Mouse (Mus musculus) C2C12 (cell line): ENCODE measurements around the gene Ppfibp1. TPM values are rescaled to one million over a fixed set of nuclear protein-coding genes. Genes with fewer than 3 reads are reported as not detected.

ENCODE experiments used
- H3K27me3 ChIP-seq: one replicate; pipeline ENCODE4 v1.6.1; 2011; ENCODE audit not compliant: control insufficient read depth, insufficient read depth, insufficient read length
- H3K36me3 ChIP-seq: one replicate; pipeline ENCODE4 v1.6.1; 2011; ENCODE audit not compliant: control insufficient read depth, insufficient read depth
- H3K4me3 ChIP-seq: one replicate; pipeline ENCODE4 v1.5.1; 2011; ENCODE audit warnings: mild to moderate bottlenecking, control low read depth; ENCODE audit not compliant: poor library complexity, insufficient read depth, severe bottlenecking
- H3K79me2 ChIP-seq: one replicate; pipeline ENCODE4 v1.6.1; 2011; ENCODE audit not compliant: control insufficient read depth, insufficient read depth
- H3K79me3 ChIP-seq: one replicate; pipeline ENCODE4 v1.6.1; 2011; ENCODE audit warnings: low read depth, control low read depth
- H3ac ChIP-seq: one replicate; pipeline ENCODE3; 2011; ENCODE audit warnings: low read depth; ENCODE audit not compliant: control insufficient read depth, insufficient read length
- CEBPB ChIP-seq: IDR thresholded peaks from one replicate; pipeline ENCODE4 v1.6.1; 2011; ENCODE audit warnings: low read depth, mild to moderate bottlenecking, control low read depth, moderate library complexity
- CTCF ChIP-seq: IDR thresholded peaks from one replicate; pipeline ENCODE4 v1.5.1; 2011; ENCODE audit not compliant: control insufficient read depth, insufficient read depth, insufficient read length
- FOSL1 ChIP-seq: IDR thresholded peaks from one replicate; pipeline ENCODE4 v1.8.0; 2011; ENCODE audit warnings: mild to moderate bottlenecking, low read length; ENCODE audit not compliant: poor library complexity, insufficient read depth, severe bottlenecking
- MAX ChIP-seq: IDR thresholded peaks from one replicate; pipeline ENCODE4 v1.6.1; 2011; ENCODE audit warnings: mild to moderate bottlenecking, control low read depth
- MYOD1 ChIP-seq: IDR thresholded peaks from one replicate; pipeline ENCODE4 v1.6.1; 2011; ENCODE audit warnings: low read depth; ENCODE audit not compliant: control insufficient read depth, insufficient read length
- MYOG ChIP-seq: IDR thresholded peaks from one replicate; pipeline ENCODE4 v1.6.1; 2011; ENCODE audit not compliant: control insufficient read depth, insufficient read length; ENCODE audit errors: extremely low read depth
- USF1 ChIP-seq: IDR thresholded peaks from one replicate; pipeline ENCODE4 v1.6.1; 2011; ENCODE audit warnings: low read depth, mild to moderate bottlenecking, control low read depth, moderate library complexity
- polyA plus RNA-seq: library from polyadenylated mRNA; unstranded; fragments of >200 nt; fragmentation: generic; extraction: Trizol; gene quantifications from one replicate; pipeline ENCODE4 v1.2.1, GENCODE M21; 2012; ENCODE audit warnings: missing spikeins

Gene Ppfibp1
- polyA plus RNA-seq, 1 experiment = 61.1 TPM

GRCm38 (mm10) chr6:147051666-147052065, 163.4 kb downstream of the Ppfibp1 start:
- no peak overlapping the region for H3ac ChIP-seq
- no peak overlapping the region for H3K4me3 ChIP-seq
- H3K27me3 ChIP-seq = no peaks in the 10 kb centered on the region
- H3K79me3 ChIP-seq = no peaks in the 10 kb centered on the region
- no peaks in the 10 kb centered on the region for H3K79me2 ChIP-seq
- peaks cover 63% of the 10 kb centered on the region for H3K36me3 ChIP-seq
- TF ChIP-seq CTCF = no peak
- TF ChIP-seq USF1 = no peak
- TF ChIP-seq MAX = no peak
- no peak for TF ChIP-seq CEBPB
- no peak for TF ChIP-seq MYOD1
- no peak for TF ChIP-seq FOSL1
- TF ChIP-seq MYOG = no peak

- no peaks in the 10 kb centered on the region for H3K79me2 ChIP-seq
- no peak overlapping the region for H3ac ChIP-seq
- TF ChIP-seq CEBPB (no peak), MAX (no peak), MYOD1 (no peak), CTCF (no peak), FOSL1 (no peak)
- H3K4me3 ChIP-seq = no peak overlapping the region
- no peaks in the 10 kb centered on the region for H3K27me3 ChIP-seq
- H3K79me3 ChIP-seq = no peaks in the 10 kb centered on the region
- H3K36me3 ChIP-seq = peaks cover 61% of the 10 kb centered on the region
These were observed 164.2 kb downstream of the Ppfibp1 start for GRCm38 (mm10) chr6:147052440-147052839.

- H3K79me3 ChIP-seq = no peaks in the 10 kb centered on the region
- peaks cover 59% of the 10 kb centered on the region for H3K36me3 ChIP-seq
- no peaks in the 10 kb centered on the region for H3K79me2 ChIP-seq
- no peak overlapping the region for H3K4me3 ChIP-seq
- H3K27me3 ChIP-seq = no peaks in the 10 kb centered on the region
- H3ac ChIP-seq = no peak overlapping the region
- TF ChIP-seq MYOG = no peak
- TF ChIP-seq CEBPB = no peak
- TF ChIP-seq CTCF = no peak
- no peak for TF ChIP-seq MYOD1
- TF ChIP-seq FOSL1 = no peak
- no peak for TF ChIP-seq MAX
- TF ChIP-seq USF1 = no peak
These were observed 165.7 kb downstream of the Ppfibp1 start for GRCm38 (mm10) chr6:147053785-147054646.

GRCm38 (mm10) chr6:147055374-147055977, 167.2 kb downstream of the Ppfibp1 start:
- TF ChIP-seq FOSL1 = no peak
- no peak for TF ChIP-seq USF1
- no peak for TF ChIP-seq CEBPB
- no peak for TF ChIP-seq CTCF
- no peak for TF ChIP-seq MYOG
- no peak for TF ChIP-seq MAX
- no peak for TF ChIP-seq MYOD1
- H3ac ChIP-seq = no peak overlapping the region
- peaks cover 47% of the 10 kb centered on the region for H3K36me3 ChIP-seq
- H3K79me3 ChIP-seq = no peaks in the 10 kb centered on the region
- no peak overlapping the region for H3K4me3 ChIP-seq
- H3K79me2 ChIP-seq = no peaks in the 10 kb centered on the region
- no peaks in the 10 kb centered on the region for H3K27me3 ChIP-seq

GRCm38 (mm10) chr6:147059326-147059725, 171.0 kb downstream of the Ppfibp1 start:
- H3K27me3 ChIP-seq = no peaks in the 10 kb centered on the region
- TF ChIP-seq USF1 (no peak), CTCF (no peak), FOSL1 (no peak), MYOG (no peak), MAX (no peak), MYOD1 (no peak), CEBPB (no peak)
- no peaks in the 10 kb centered on the region for H3K79me3 ChIP-seq
- H3K36me3 ChIP-seq = peaks cover 41% of the 10 kb centered on the region
- no peaks in the 10 kb centered on the region for H3K79me2 ChIP-seq
- H3K4me3 ChIP-seq = no peak overlapping the region
- no peak overlapping the region for H3ac ChIP-seq

- no peaks in the 10 kb centered on the region for H3K27me3 ChIP-seq
- H3ac ChIP-seq = no peak overlapping the region
- no peak overlapping the region for H3K4me3 ChIP-seq
- no peaks in the 10 kb centered on the region for H3K79me3 ChIP-seq
- no peaks in the 10 kb centered on the region for H3K79me2 ChIP-seq
- TF ChIP-seq CTCF (no peak), CEBPB (no peak), FOSL1 (no peak), MYOD1 (no peak), MYOG (no peak), USF1 (no peak), MAX (no peak)
- peaks cover 48% of the 10 kb centered on the region for H3K36me3 ChIP-seq
These were observed 173.3 kb downstream of the Ppfibp1 start for GRCm38 (mm10) chr6:147061630-147062029.
